Mouse (Mus musculus) frontal cortex, postnatal 36 days (tissue): ENCODE results near the gene Cacna1c.
"Not testable (repeated sequence)": the region's sequence is repeated elsewhere in the genome, so short reads cannot be mapped to it uniquely, and the experiment has no call there.

Experiments used
- DNase-seq, 2 experiments: peaks; one replicate each; pipeline ENCODE4 v3.0.0; 2022; ENCODE audit warnings: low spot score in 2 of 2

The Cacna1c gene

GRCm38 (mm10) chr6:119206006-119206405 is 9.8 kb upstream of the Cacna1c start:
- not testable (repeated sequence) for DNase-seq

- DNase-seq, result no peak
Measured at GRCm38 (mm10) chr6:119204915-119205314, 8.7 kb upstream of the Cacna1c start.

DNA sequence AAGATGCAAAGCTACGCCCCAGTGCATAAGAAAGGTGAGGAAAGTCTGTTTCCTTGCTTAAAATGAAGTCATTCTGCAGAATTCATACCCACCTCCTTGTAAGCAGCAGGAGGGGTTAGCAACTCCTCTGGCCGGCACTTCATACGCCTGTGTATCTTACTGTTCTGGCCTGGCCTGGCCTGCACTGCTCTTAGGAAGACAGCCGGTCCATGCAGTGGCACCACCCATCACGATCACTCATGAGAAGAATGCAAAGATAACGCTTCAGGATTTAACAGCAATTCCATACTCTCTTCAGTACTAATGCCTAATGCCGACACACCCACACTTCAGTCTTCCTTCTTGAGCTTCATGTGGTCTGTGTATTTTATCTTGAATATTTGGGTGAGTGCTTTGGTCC is 8.1 kb upstream of the Cacna1c start:
- DNase-seq, result no peak

- DNase-seq, result no peak
Measured at GRCm38 (mm10) chr6:119201575-119201974, 5.4 kb upstream of the Cacna1c start.

- no peak for DNase-seq
Measured at GRCm38 (mm10) chr6:119200362-119200761, 4.1 kb upstream of the Cacna1c start.

- no peak for DNase-seq
Measured at GRCm38 (mm10) chr6:119199274-119199879, 3.2 kb upstream of the Cacna1c start.

- no peak for DNase-seq
Measured at GRCm38 (mm10) chr6:119198534-119199273, 2.5 kb upstream of the Cacna1c start.

- no peak for DNase-seq
Measured at GRCm38 (mm10) chr6:119194601-119195000, 1.6 kb downstream of the Cacna1c start.

GRCm38 (mm10) chr6:119194161-119194560 is 2.1 kb downstream of the Cacna1c start:
- DNase-seq, result no peak

DNA sequence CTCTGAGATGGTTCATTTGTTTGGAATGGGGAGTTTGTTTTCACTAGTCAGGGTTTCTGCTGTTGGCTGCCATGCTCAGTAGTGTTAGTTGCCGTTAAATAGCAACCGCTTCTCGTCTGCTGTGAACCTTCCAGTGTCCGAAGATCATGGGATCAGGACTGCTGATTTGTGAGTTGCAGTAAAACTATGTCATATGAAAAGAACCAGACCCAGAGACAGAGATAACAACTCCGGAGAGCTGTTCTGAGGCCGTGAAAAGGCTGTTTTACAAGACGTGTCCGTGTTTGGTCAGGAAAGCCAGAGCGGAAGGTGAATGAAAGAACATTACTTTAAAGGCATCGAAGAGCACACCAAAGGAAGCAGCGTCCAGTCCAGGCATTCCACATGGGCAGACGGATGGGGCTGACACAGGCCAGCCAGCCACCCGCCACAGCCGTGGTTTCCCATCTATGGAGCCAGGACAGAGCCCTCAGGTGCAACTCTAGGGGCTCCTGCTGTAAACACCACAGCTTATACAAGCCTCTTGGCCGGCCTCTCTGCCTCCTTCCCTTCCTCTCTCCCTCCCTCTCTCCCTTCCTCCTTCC is 2.6 kb downstream of the Cacna1c start:
- no peak for DNase-seq

DNA sequence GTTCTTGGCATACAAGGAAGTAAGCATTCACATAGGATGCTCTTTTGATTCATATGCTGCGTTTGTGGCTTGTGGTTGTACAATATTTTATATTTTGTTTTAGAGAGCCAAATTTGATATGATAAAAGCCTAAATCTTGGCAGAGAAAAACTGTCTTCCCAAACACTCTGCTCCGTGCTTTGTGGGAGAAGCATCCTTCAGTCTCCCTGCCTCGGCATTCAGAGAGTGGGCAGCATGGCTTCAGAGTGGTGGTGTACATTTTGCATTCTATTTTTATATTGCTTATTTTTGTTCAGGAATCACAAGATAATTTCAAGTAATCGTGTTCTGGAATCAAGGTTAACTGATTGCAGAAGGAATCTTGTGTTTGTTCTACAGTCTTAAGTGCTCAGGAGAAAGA is 4.7 kb downstream of the Cacna1c start:
- DNase-seq, result no peak

DNA sequence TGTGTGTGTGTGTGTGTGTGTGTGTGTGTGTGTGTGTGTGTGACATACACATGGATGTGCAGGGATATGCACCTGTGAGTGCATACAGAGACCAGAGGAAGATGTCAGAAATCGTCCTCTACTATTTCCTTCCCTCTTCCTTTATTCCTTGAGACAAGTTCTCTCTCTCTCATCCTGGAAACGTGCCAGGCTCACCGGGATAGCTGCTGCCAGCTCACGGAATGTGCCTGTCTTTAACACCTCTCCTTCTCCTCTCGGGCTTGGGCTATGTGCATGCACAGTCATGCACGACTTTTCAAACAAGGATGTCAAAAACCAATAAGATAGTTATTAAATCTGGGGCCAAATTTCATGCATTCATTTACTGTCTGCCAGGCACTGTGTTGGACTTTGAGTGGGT is 8.6 kb downstream of the Cacna1c start:
- DNase-seq, result no peak

GRCm38 (mm10) chr6:119186658-119187057 is 9.6 kb downstream of the Cacna1c start:
- peak; percentile 18 to 24 for DNase-seq

DNA sequence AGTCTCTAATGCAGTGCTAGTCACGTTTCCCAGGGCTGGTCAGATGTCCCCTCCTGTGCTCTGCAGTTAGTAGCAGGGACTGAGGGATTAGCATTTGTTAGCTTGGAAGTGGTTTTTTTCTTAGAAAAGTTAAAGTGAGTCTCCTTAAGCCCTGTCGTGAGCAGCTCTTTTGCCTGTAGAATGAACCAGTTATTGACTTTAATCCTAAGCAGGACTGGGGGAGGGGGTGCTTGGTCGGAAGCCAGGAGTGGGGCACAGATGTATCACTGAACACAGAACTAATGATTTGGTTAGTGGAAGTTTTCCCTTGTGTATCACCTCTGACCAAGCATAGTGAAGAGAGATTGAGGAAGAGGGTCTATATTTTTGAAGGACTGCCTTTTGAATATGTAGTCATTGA is 12.4 kb downstream of the Cacna1c start:
- DNase-seq, result no peak

DNA sequence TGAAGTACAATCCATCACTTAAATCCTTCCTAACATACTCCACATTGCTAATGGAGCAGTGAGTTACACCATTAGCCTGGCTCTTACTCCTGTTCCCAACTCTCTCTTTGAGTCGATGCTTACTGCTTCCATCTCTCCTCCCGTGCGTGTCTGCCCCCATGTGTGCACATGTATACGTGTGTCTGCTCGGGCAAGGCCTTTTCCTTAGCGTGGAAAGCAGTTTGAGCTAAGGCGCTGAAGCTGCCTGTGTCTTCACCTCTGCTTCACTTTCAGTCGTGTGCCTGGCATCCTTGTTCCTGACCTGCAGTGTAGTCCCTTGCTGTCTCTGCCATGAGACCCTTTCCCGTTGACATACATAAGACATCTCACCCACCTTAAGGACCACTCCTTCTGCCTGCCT is 14.0 kb downstream of the Cacna1c start:
- DNase-seq, result no peak

GRCm38 (mm10) chr6:119180188-119180587 is 16.0 kb downstream of the Cacna1c start:
- DNase-seq, result no peak

DNA sequence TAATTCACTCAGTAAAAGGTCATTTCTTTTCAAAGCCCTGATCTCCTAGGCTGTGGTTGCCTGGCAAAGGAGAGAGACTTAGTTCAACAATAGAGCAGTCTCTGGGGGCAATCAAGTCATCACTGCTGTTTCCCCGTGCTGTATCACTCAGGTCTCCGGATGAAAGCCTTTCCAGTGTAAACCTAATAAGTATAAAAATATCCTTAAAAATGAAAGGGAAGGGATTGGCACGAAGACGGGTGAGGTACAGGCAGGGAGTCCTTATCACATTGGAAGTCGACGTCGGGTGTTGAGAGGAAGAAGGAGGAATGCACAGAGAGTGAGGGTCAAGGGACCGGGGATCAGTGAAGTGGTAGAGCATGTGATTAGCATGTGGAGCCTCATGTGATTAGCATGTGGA is 19.1 kb downstream of the Cacna1c start:
- no peak for DNase-seq

- no peak for DNase-seq
Measured at GRCm38 (mm10) chr6:119176103-119176502, 20.1 kb downstream of the Cacna1c start.

- peak; percentile 74 to 90 for DNase-seq
Measured at GRCm38 (mm10) chr6:119175078-119175853, 21.0 kb downstream of the Cacna1c start, which contains the start of gene Dcp1b. TSS of gene Dcp1b (plus strand) at chr6:119175253.

- no peak for DNase-seq
Measured at GRCm38 (mm10) chr6:119174307-119175074, 21.7 kb downstream of the Cacna1c start.

DNA sequence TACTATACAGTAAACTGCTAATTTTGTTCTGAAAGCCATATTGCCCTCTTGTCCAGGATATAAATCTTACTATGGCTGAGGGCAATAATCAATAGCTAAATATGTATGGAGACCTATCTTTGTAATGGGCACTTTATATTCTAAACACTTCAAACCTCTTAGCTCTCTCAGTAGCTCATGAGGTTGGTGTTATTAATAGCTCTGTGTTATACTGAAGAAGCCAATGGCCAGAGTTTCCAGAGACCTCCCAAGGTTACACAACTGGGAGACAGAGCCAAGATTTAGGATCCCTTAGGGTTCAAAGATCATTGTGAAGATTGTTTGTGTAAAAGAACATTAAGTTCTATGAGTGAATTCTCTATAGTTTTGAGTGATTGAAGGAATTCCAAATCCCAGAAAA is 30.5 kb downstream of the Cacna1c start:
- no peak for DNase-seq

DNA sequence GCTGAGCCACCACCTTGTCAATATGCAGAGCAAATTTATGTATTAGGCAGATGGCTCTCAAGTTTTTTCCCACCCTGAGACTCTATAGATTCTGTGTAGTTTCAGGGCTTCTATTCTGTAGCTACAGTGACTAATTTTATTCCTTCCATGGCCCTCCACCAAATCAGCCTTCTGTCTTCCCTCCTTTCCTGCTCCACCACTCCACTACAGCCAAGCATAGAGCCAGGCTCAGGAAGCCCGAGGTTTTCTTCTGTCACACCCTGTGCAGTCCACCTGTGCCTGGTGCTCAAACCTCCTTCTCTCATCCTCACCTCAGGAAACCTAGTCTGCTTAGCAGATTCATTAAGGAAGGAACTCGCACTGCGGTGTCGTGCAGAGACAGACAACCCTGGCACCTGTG is 51.1 kb downstream of the Cacna1c start:
- DNase-seq, result no peak
